Mouse (Mus musculus) spleen, adult 12 weeks (tissue): ENCODE results near the gene Oprl1.
A peak's percentile ranks its signal among the peaks of the same experiment; 100 is the strongest.

Experiments
- DNase-seq: peaks from one replicate; pipeline ENCODE4 v3.0.0; 2022; ENCODE audit warnings: low spot score

Gene Oprl1

GRCm38 (mm10) chr2:181693339-181694280, 21.2 kb upstream of the Oprl1 start, which contains the start of gene Rgs19:
TSS of gene Rgs19 (minus strand) at chr2:181693977.
- DNase-seq: peak; percentile 66

GRCm38 (mm10) chr2:181694581-181694980, 20.2 kb upstream of the Oprl1 start:
- DNase-seq: no peak

- DNase-seq: no peak
Measured at GRCm38 (mm10) chr2:181695776-181696175, 19.0 kb upstream of the Oprl1 start.

GRCm38 (mm10) chr2:181696801-181697420, 17.9 kb upstream of the Oprl1 start:
- DNase-seq: no peak

- DNase-seq: no peak
Measured at GRCm38 (mm10) chr2:181698241-181698640, 16.6 kb upstream of the Oprl1 start, which contains the start of gene Lkaaear1. TSS of gene Lkaaear1 (minus strand) at chr2:181698442.

- DNase-seq: no peak
Measured at GRCm38 (mm10) chr2:181706668-181707067, 8.1 kb upstream of the Oprl1 start.

- no peak for DNase-seq
Measured at GRCm38 (mm10) chr2:181713749-181714148, 1.1 kb upstream of the Oprl1 start.

- DNase-seq: no peak
Measured at GRCm38 (mm10) chr2:181715382-181715781, 566 bp downstream of the Oprl1 start.

- no peak for DNase-seq
Measured at GRCm38 (mm10) chr2:181716991-181717390, 2.2 kb downstream of the Oprl1 start.

GRCm38 (mm10) chr2:181720061-181720460, 5.2 kb downstream of the Oprl1 start:
- DNase-seq: no peak

GRCm38 (mm10) chr2:181721200-181721599, 6.4 kb downstream of the Oprl1 start:
- DNase-seq: no peak

GRCm38 (mm10) chr2:181722213-181722612, 7.4 kb downstream of the Oprl1 start:
- DNase-seq: no peak

GRCm38 (mm10) chr2:181727659-181728262, 12.9 kb downstream of the Oprl1 start:
- no peak for DNase-seq

- no peak for DNase-seq
Measured at GRCm38 (mm10) chr2:181730051-181730450, 15.2 kb downstream of the Oprl1 start.

- DNase-seq: no peak
Measured at GRCm38 (mm10) chr2:181752626-181753025, 37.8 kb downstream of the Oprl1 start.

- DNase-seq: no peak
Measured at GRCm38 (mm10) chr2:181758147-181758725, 43.4 kb downstream of the Oprl1 start.

GRCm38 (mm10) chr2:181759041-181759440, 44.2 kb downstream of the Oprl1 start:
- DNase-seq: no peak

- no peak for DNase-seq
Measured at GRCm38 (mm10) chr2:181763006-181763830, 48.4 kb downstream of the Oprl1 start, which contains the start of gene Myt1. TSS of gene Myt1 (plus strand) at chr2:181763332.

- no peak for DNase-seq
Measured at GRCm38 (mm10) chr2:181763886-181764527, 49.2 kb downstream of the Oprl1 start.

GRCm38 (mm10) chr2:181764600-181764999, 49.8 kb downstream of the Oprl1 start:
- DNase-seq: no peak

- DNase-seq: no peak
Measured at GRCm38 (mm10) chr2:181765251-181765650, 50.4 kb downstream of the Oprl1 start.
